Mouse (Mus musculus) heart, embryonic 11.5 days (tissue): ENCODE results near the gene Nubp1. TPM values are rescaled to one million over a fixed set of nuclear protein-coding genes. Genes with fewer than 3 reads are reported as not detected.

Source experiments
- ATAC-seq: fragments of 200-750 bp; cut with Nextera tagmentation; replicated peaks from 2 replicates; pipeline ENCODE4 v1.8.0; 2017; ENCODE audit warnings: moderate library complexity; ENCODE audit not compliant: insufficient number of reproducible peaks, low FRiP score, low TSS enrichment
- H3K27ac ChIP-seq: fragments of 300-500 bp; sonication (generic); 2 replicates; pipeline ENCODE4 v1.5.1; 2014; ENCODE audit warnings: mild to moderate bottlenecking, low read depth, low read length
- H3K27me3 ChIP-seq: fragments of 300-500 bp; sonication (generic); 2 replicates; pipeline ENCODE4 v1.6.1; 2014; ENCODE audit warnings: mild to moderate bottlenecking, low read length, mixed read lengths; ENCODE audit not compliant: control insufficient read depth, insufficient read depth
- H3K36me3 ChIP-seq: fragments of 300-500 bp; sonication (generic); 2 replicates; pipeline ENCODE4 v1.6.1; 2014; ENCODE audit warnings: mild to moderate bottlenecking, low read length, moderate library complexity, mixed read lengths; ENCODE audit not compliant: control insufficient read depth, insufficient read depth
- H3K4me1 ChIP-seq: fragments of 300-500 bp; sonication (generic); 2 replicates; pipeline ENCODE4 v1.6.1; 2014; ENCODE audit warnings: low read length; ENCODE audit not compliant: control insufficient read depth, insufficient read depth
- H3K4me2 ChIP-seq: fragments of 300-500 bp; sonication (generic); 2 replicates; pipeline ENCODE4 v1.6.1; 2014; ENCODE audit warnings: mild to moderate bottlenecking, moderate library complexity
- H3K4me3 ChIP-seq: fragments of 300-500 bp; sonication (generic); 2 replicates; pipeline ENCODE4 v1.5.1; 2014; ENCODE audit warnings: low read depth, low read length
- H3K9ac ChIP-seq: fragments of 300-500 bp; sonication (generic); 2 replicates; pipeline ENCODE4 v1.6.1; 2014; ENCODE audit warnings: mild to moderate bottlenecking, low read depth, low read length, moderate library complexity
- H3K9me3 ChIP-seq: fragments of 300-500 bp; sonication (generic); replicated peaks from 2 replicates; pipeline ENCODE4 v1.6.1; 2016; ENCODE audit warnings: low read length; ENCODE audit not compliant: control insufficient read depth
- WGBS: fragments of 180-500 bp; shearing (Covaris S2); extraction: QIAGEN DNeasy Blood & Tissue Kit; methylation state at CpG from one replicate; pipeline ENCODE4 v1.1.7; 2014; ENCODE audit not compliant: insufficient replicate concordance; 5-methylcytosine and 5-hydroxymethylcytosine counted together
- polyA plus RNA-seq: library from polyadenylated mRNA; unstranded; fragments of >200 nt; fragmentation: Nextera tagmentation; extraction: Ambion mirVana; gene quantifications from 2 replicates; pipeline ENCODE4 v1.2.1, GENCODE M21; 2014

Nubp1 gene
- 47.2 and 49.8 TPM in 2 replicates for polyA plus RNA-seq

- Histone ChIP-seq H3K9me3 (no peaks in the 10 kb centered on the region), H3K27ac (peak within 1 kb of the TSS; percentile 84), H3K27me3 (no peaks in the 10 kb centered on the region), H3K4me1 (peaks cover 6% of the 10 kb centered on the region; the same call in 1 of the 2 replicates), H3K4me2 (peak within 1 kb of the TSS; percentile 80), H3K9ac (peak within 1 kb of the TSS; percentile 81), H3K36me3 (peaks cover 11% of the 10 kb centered on the region), H3K4me3 (peak within 1 kb of the TSS; percentile 75)
- peak; percentile 95 for ATAC-seq
- WGBS: 2% methylated on average over 55 of the region's 56 CpGs
These were observed at the start of gene Nubp1 for GRCm38 (mm10) chr16:10411764-10412746. Gene Nubp1, plus strand, starts transcription at chr16:10411948.

GRCm38 (mm10) chr16:10363061-10363460 lies 48.7 kb upstream of the Nubp1 start:
- Histone ChIP-seq H3K4me1 (peaks cover under 1% of the 10 kb centered on the region; the same call in 1 of the 2 replicates), H3K9ac (no peak overlapping the region), H3K4me2 (no peak overlapping the region), H3K27me3 (no peaks in the 10 kb centered on the region), H3K27ac (no peak overlapping the region), H3K36me3 (no peaks in the 10 kb centered on the region), H3K4me3 (no peak overlapping the region), H3K9me3 (no peaks in the 10 kb centered on the region)
- no peak for ATAC-seq
- whole genome bisulfite sequencing: 67% methylated on average over 1 of the region's 1 CpGs

DNA sequence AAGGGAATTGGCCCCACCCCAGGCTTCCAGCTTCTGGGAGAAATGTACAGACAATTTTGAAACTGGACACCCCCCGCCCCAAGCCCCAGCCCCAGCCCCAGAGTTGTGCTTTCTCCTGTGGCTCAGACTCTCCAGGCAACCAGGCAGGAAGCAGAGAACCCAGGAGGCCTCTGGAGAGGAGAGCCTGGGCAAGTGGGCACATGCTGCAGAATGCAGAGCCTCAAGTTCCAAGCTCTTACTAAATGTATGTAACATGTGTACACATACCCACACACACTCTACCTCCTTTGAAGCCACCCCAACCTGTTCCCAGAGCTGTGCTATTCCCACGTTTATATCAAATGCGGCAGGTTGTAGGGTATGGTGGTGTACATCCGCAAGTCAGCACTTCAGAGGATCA lies 46.0 kb upstream of the Nubp1 start:
- no peak overlapping the region for H3K4me2 ChIP-seq
- H3K9me3 ChIP-seq: no peaks in the 10 kb centered on the region
- H3K4me3 ChIP-seq: no peak overlapping the region
- H3K27ac ChIP-seq: no peak overlapping the region
- no peak overlapping the region for H3K9ac ChIP-seq
- no peaks in the 10 kb centered on the region for H3K4me1 ChIP-seq
- 77% methylated on average over 4 of the region's 4 CpGs for WGBS
- no peak for ATAC-seq
- no peaks in the 10 kb centered on the region for H3K27me3 ChIP-seq
- H3K36me3 ChIP-seq: no peaks in the 10 kb centered on the region

GRCm38 (mm10) chr16:10366240-10367217 lies 45.2 kb upstream of the Nubp1 start:
- H3K4me2 ChIP-seq: no peak overlapping the region
- H3K27ac ChIP-seq: no peak overlapping the region
- no peaks in the 10 kb centered on the region for H3K36me3 ChIP-seq
- no peaks in the 10 kb centered on the region for H3K9me3 ChIP-seq
- H3K9ac ChIP-seq: no peak overlapping the region
- no peaks in the 10 kb centered on the region for H3K27me3 ChIP-seq
- H3K4me3 ChIP-seq: no peak overlapping the region
- H3K4me1 ChIP-seq: no peaks in the 10 kb centered on the region
- WGBS: 67% methylated on average over 14 of the region's 14 CpGs
- ATAC-seq: no peak

DNA sequence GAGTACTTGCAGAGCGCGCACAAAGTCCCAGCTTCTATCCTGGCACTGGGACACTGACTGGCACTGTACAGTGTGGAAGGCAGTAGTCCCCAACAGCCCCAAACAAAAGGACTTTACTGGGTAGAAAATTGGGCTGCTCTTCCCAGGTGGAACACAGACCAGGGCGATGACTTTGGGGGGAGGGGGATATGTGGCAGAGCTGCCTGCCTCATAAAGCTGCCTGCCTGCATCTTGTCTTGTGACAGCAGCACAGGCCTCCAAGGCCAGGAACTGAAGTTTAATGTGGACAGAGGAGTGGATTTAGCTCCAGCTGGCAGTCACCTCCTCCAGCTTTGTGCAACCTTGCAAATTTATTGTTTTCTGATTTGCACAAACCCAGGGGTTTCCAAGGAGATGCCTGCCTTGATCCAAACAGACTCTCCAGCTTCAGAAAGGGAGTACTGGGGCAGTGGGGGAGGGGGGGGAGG lies 42.2 kb upstream of the Nubp1 start:
- Histone ChIP-seq H3K36me3 (no peaks in the 10 kb centered on the region), H3K27ac (no peak overlapping the region), H3K4me2 (no peak overlapping the region), H3K4me1 (no peaks in the 10 kb centered on the region), H3K9me3 (no peaks in the 10 kb centered on the region), H3K9ac (no peak overlapping the region), H3K27me3 (no peaks in the 10 kb centered on the region), H3K4me3 (no peak overlapping the region)
- WGBS: 59% methylated on average over 3 of the region's 3 CpGs
- no peak for ATAC-seq

- no peak overlapping the region for H3K27ac ChIP-seq
- no peak for ATAC-seq
- no peaks in the 10 kb centered on the region for H3K9me3 ChIP-seq
- H3K36me3 ChIP-seq: no peaks in the 10 kb centered on the region
- H3K27me3 ChIP-seq: no peaks in the 10 kb centered on the region
- H3K4me3 ChIP-seq: no peak overlapping the region
- no peak overlapping the region for H3K4me2 ChIP-seq
- no peaks in the 10 kb centered on the region for H3K4me1 ChIP-seq
- no peak overlapping the region for H3K9ac ChIP-seq
- 71% methylated on average over 1 of the region's 1 CpGs for WGBS
These were observed 41.8 kb upstream of the Nubp1 start for GRCm38 (mm10) chr16:10369996-10370395.

- Histone ChIP-seq H3K4me3 (no peak overlapping the region), H3K9me3 (no peaks in the 10 kb centered on the region), H3K27ac (no peak overlapping the region), H3K27me3 (no peaks in the 10 kb centered on the region), H3K36me3 (no peaks in the 10 kb centered on the region), H3K4me1 (no peaks in the 10 kb centered on the region), H3K9ac (no peak overlapping the region), H3K4me2 (no peak overlapping the region)
- no peak for ATAC-seq
- 80% methylated on average over 4 of the region's 4 CpGs for WGBS
These were observed 39.4 kb upstream of the Nubp1 start for GRCm38 (mm10) chr16:10372372-10372771.
